Mouse (Mus musculus) hindbrain, embryonic 11.5 days (tissue): ENCODE results near the gene Ypel4. TPM values are rescaled to one million over a fixed set of nuclear protein-coding genes. Genes with fewer than 3 reads are reported as not detected.

Experiments used
- ATAC-seq: fragments of 200-750 bp; cut with Nextera tagmentation; 2 replicates; pipeline ENCODE4 v1.8.0; 2017; ENCODE audit warnings: mild to moderate bottlenecking, moderate TSS enrichment, moderate library complexity; ENCODE audit not compliant: low FRiP score
- DNase-seq: peaks from one replicate; pipeline ENCODE4 v3.0.0-alpha.2; 2015; ENCODE audit warnings: low spot score
- H3K27ac ChIP-seq: fragments of 300-500 bp; sonication (generic); 2 replicates; pipeline ENCODE4 v1.5.1; 2014; ENCODE audit warnings: mild to moderate bottlenecking, low read depth, low read length
- H3K27me3 ChIP-seq: fragments of 300-500 bp; sonication (generic); 2 replicates; pipeline ENCODE4 v1.6.1; 2014; ENCODE audit warnings: mild to moderate bottlenecking, low read length, moderate library complexity, mixed read lengths; ENCODE audit not compliant: control insufficient read depth, insufficient read depth
- H3K36me3 ChIP-seq: fragments of 300-500 bp; sonication (generic); 2 replicates; pipeline ENCODE4 v1.6.1; 2014; ENCODE audit warnings: mild to moderate bottlenecking, low read length, moderate library complexity, mixed read lengths; ENCODE audit not compliant: control insufficient read depth, insufficient read depth
- H3K4me1 ChIP-seq: fragments of 300-500 bp; sonication (generic); replicated peaks from 2 replicates; pipeline ENCODE4 v1.6.1; 2014; ENCODE audit warnings: low read length, mixed read lengths; ENCODE audit not compliant: control insufficient read depth, insufficient read depth
- H3K4me2 ChIP-seq: fragments of 300-500 bp; sonication (generic); replicated peaks from 2 replicates; pipeline ENCODE4 v1.6.1; 2014; ENCODE audit warnings: mild to moderate bottlenecking, low read depth, low read length
- H3K4me3 ChIP-seq: fragments of 300-500 bp; sonication (generic); 2 replicates; pipeline ENCODE4 v1.5.1; 2014; ENCODE audit warnings: low read depth, low read length
- H3K9ac ChIP-seq: fragments of 300-500 bp; sonication (generic); 2 replicates; pipeline ENCODE4 v1.6.1; 2014; ENCODE audit warnings: low read depth, low read length
- H3K9me3 ChIP-seq: fragments of 300-500 bp; sonication (generic); 2 replicates; pipeline ENCODE4 v1.6.1; 2016; ENCODE audit warnings: low read length; ENCODE audit not compliant: control insufficient read depth
- WGBS: fragments of 180-500 bp; shearing (Covaris S2); extraction: QIAGEN DNeasy Blood & Tissue Kit; methylation state at CpG from one replicate; pipeline ENCODE4 v1.1.7; 2014; 5-methylcytosine and 5-hydroxymethylcytosine counted together
- microRNA counts: library from miRNA; unstranded; fragments of <30 nt; microRNA quantifications from one replicate; lab custom pipeline; 2015
- polyA plus RNA-seq: library from polyadenylated mRNA; unstranded; fragments of >200 nt; fragmentation: Nextera tagmentation; extraction: Ambion mirVana; gene quantifications from 2 replicates; pipeline ENCODE4 v1.2.1, GENCODE M21; 2014

Ypel4 gene
- polyA plus RNA-seq, 1 experiment from 2014 or later: 16.4 TPM

GRCm38 (mm10) chr2:84779210-84779609 lies 45.4 kb downstream of the Ypel4 start:
- H3K4me1 ChIP-seq: 0 out of 2 replicates have a peak, but pooled peaks cover 3% of the 10 kb centered on the region
- H3K4me2 ChIP-seq: no peak overlapping the region
- H3K27me3 ChIP-seq: no peaks in the 10 kb centered on the region
- H3K27ac ChIP-seq: no peak overlapping the region
- no peaks in the 10 kb centered on the region for H3K9me3 ChIP-seq
- DNase-seq (no peak), ATAC-seq (no peak)
- no peaks in the 10 kb centered on the region for H3K36me3 ChIP-seq
- 58% methylated on average over 6 of the region's 6 CpGs for WGBS
- H3K4me3 ChIP-seq: no peak overlapping the region
- H3K9ac ChIP-seq: no peak overlapping the region

- no peak overlapping the region for H3K4me3 ChIP-seq
- H3K9me3 ChIP-seq: no peaks in the 10 kb centered on the region
- no peaks in the 10 kb centered on the region for H3K27me3 ChIP-seq
- ATAC-seq (no peak), DNase-seq (no peak)
- no peaks in the 10 kb centered on the region for H3K36me3 ChIP-seq
- 100% methylated on average over 1 of the region's 1 CpGs for WGBS
- no peaks in the 10 kb centered on the region for H3K4me1 ChIP-seq
- no peak overlapping the region for H3K9ac ChIP-seq
- no peak overlapping the region for H3K27ac ChIP-seq
- H3K4me2 ChIP-seq: no peak overlapping the region
Observed at GRCm38 (mm10) chr2:84783315-84783714, 49.5 kb downstream of the Ypel4 start.

GRCm38 (mm10) chr2:84783840-84784566 lies 50.1 kb downstream of the Ypel4 start:
- DNase-seq (no peak), ATAC-seq (no peak)
- Histone ChIP-seq H3K4me2 (no peak overlapping the region), H3K9me3 (no peaks in the 10 kb centered on the region), H3K36me3 (no peaks in the 10 kb centered on the region), H3K4me3 (no peak overlapping the region), H3K27me3 (no peaks in the 10 kb centered on the region), H3K27ac (no peak overlapping the region), H3K9ac (no peak overlapping the region), H3K4me1 (no peaks in the 10 kb centered on the region)
- WGBS: 88% methylated on average over 3 of the region's 3 CpGs

MicroRNAs encoded within 50 kb of the gene (microRNA counts, 519-probe panel; counts per million panel counts)
- 7,331 counts per million, percentile 97 among the panel's probes with 10 or more counts for microRNA mmu-miR-130a (lab: Ali Mortazavi, UCI)

Other genes starting within 250 kb of the Ypel4 start
- 37.3 and 44.7 TPM in 2 replicates for gene Ctnnd1, start 83.3 kb upstream of the Ypel4 start, polyA plus RNA-seq
- gene Btbd18, start 75.0 kb upstream of the Ypel4 start, polyA plus RNA-seq: 0.20 and 0.27 TPM in 2 replicates
- gene Selenoh, start 63.3 kb upstream of the Ypel4 start, polyA plus RNA-seq: 396 and 408 TPM in 2 replicates
- gene Gm28635, start 56.0 kb upstream of the Ypel4 start, polyA plus RNA-seq: not detected in 2 replicates
- 65.2 and 66.3 TPM in 2 replicates for gene Med19, start 55.7 kb upstream of the Ypel4 start, polyA plus RNA-seq
- gene Tmx2, start 54.9 kb upstream of the Ypel4 start, polyA plus RNA-seq: 185 and 190 TPM in 2 replicates
- gene Zdhhc5, start 18.9 kb upstream of the Ypel4 start, polyA plus RNA-seq: 22.5 and 30.1 TPM in 2 replicates
- 44.3 and 53.9 TPM in 2 replicates for gene Clp1, start 6.7 kb upstream of the Ypel4 start, polyA plus RNA-seq
- 7.1 TPM in 2 replicates for gene Gm19426, start 9.6 kb downstream of the Ypel4 start, polyA plus RNA-seq
- gene Serping1, start 41.4 kb downstream of the Ypel4 start, polyA plus RNA-seq: 38.0 and 46.1 TPM in 2 replicates
- gene Ube2l6, start 64.8 kb downstream of the Ypel4 start, polyA plus RNA-seq: 39.7 and 42.1 TPM in 2 replicates
- gene Smtnl1, start 88.6 kb downstream of the Ypel4 start, polyA plus RNA-seq: not detected in 2 replicates
- gene Timm10, start 92.9 kb downstream of the Ypel4 start, polyA plus RNA-seq: 43.1 and 44.2 TPM in 2 replicates
- 14.5 and 19.6 TPM in 2 replicates for gene Slc43a1, start 104.8 kb downstream of the Ypel4 start, polyA plus RNA-seq
- 1.9 and 2.8 TPM in 2 replicates for gene Rtn4rl2, start 152.7 kb downstream of the Ypel4 start, polyA plus RNA-seq
- gene Slc43a3, start 202.5 kb downstream of the Ypel4 start, polyA plus RNA-seq: 25.5 and 27.0 TPM in 2 replicates
- 1.3 TPM in 1 of 2 replicates, not detected in the other for gene Prg2, start 246.4 kb downstream of the Ypel4 start, polyA plus RNA-seq